Mouse (Mus musculus): ENCODE results near the gene Brwd1. TPM values are rescaled to one million over a fixed set of nuclear protein-coding genes. Genes with fewer than 3 reads are reported as not detected.
"Not testable (repeated sequence)": the region's sequence is repeated elsewhere in the genome, so short reads cannot be mapped to it uniquely, and the experiment has no call there.

Brwd1 gene
- polyA plus RNA-seq, 1 experiment: 14.0 TPM

DNA sequence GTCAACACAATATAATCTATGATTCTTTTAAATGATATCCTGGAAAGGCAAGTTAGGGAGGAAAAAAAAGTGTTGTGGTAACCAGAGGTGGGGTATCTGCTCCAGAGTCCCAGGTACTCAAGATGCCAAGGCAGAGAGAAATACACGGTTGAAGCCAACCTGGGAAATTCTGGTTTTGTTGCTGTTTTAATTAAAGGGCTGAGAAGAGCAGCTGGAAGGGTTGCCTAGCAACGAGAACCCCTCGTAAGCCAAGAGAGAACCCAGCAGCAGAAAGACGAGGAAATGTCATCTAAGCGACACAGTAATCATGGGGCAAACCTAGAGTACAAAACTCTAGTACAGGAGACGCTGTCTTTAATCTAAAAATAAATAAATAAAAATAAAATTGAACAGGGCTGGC lies 42.8 kb downstream of the Brwd1 start:
- no peaks in the 10 kb centered on the region for H3K27me3 ChIP-seq (ENCODE audit: control insufficient read depth, insufficient read depth, low read length)
- H3K4me3 ChIP-seq (ENCODE audit: low read depth, low read length): no peak overlapping the region
- peaks cover 3% of the 10 kb centered on the region; the same call in 1 of the 2 replicates for H3K4me1 ChIP-seq (ENCODE audit: control insufficient read depth, insufficient read depth, insufficient read length, low read length)
- TF ChIP-seq POLR2A (IDR thresholded peaks at IDR 0.05; ENCODE audit: low read depth, low read length): no peak
- no peak for TF ChIP-seq CTCF (IDR thresholded peaks at IDR 0.05; ENCODE audit: extremely low read depth, insufficient read length, insufficient replicate concordance, low read depth, low read length)
- WGBS: 80% methylated on average over 6 of the region's 6 CpGs
- peaks cover 82% of the 10 kb centered on the region for H3K36me3 ChIP-seq (ENCODE audit: control insufficient read depth, insufficient read depth, low read length)
- no peak overlapping the region for H3K27ac ChIP-seq (ENCODE audit: insufficient read depth, low read depth, low read length)

DNA sequence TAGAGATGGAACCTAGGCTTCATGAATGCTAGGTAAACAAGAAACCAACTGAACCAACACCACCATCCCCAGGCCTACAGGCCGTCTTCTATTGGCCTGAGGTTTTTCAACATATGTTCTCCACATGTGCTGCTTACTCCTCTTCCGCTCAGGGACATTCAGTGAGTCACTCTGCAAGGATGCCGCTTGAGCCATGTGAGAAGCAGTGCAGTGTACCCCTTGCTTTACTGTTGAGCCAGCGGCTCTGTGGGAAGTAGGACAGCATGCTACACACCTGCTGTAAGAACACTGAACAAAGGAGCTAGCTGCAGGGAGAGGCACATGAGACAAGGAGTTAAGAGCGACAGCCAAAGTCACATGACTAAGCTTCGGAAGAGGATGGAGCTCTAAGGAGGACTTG lies 47.9 kb downstream of the Brwd1 start:
- no peak overlapping the region for H3K27ac ChIP-seq (ENCODE audit: insufficient read depth, low read depth, low read length)
- no peaks in the 10 kb centered on the region for H3K4me1 ChIP-seq (ENCODE audit: control insufficient read depth, insufficient read depth, insufficient read length, low read length)
- peaks cover 83% of the 10 kb centered on the region for H3K36me3 ChIP-seq (ENCODE audit: control insufficient read depth, insufficient read depth, low read length)
- H3K27me3 ChIP-seq (ENCODE audit: control insufficient read depth, insufficient read depth, low read length): no peaks in the 10 kb centered on the region
- 92% methylated on average over 6 of the region's 6 CpGs for WGBS
- TF ChIP-seq POLR2A (IDR thresholded peaks at IDR 0.05; ENCODE audit: low read depth, low read length): no peak
- no peak for TF ChIP-seq CTCF (IDR thresholded peaks at IDR 0.05; ENCODE audit: extremely low read depth, insufficient read length, insufficient replicate concordance, low read depth, low read length)
- no peak overlapping the region for H3K4me3 ChIP-seq (ENCODE audit: low read depth, low read length)

DNA sequence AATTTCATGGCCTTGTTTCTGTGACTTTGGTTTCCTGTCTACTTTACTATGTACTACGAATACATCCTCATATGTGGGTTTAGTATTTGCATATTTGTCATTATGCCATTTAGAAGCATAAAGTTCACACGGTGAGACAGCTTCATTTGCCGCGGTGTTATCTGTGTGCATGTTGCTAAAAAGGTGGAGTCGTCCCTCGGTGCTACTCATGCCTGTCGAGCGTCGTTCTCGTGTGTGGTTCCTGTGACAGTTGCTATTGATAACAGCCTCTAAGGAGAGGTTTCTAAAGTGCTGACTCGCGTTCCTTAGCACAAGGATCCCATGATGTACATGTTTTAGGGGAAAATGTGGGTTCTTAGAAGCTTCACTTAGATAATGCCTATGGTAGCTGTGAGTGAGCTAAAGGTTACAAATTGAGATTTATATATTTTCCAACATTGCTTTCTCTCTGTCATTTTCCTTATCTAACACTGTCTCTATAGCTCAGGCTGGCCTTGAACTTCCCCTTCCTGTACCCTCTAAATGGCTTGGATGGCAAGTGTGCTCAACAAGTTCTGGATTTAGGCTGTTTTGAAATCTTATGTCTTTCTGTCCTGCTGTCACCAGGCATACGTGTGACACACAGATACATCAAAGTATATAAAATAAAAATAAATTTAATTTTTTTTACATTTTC lies 49.8 kb downstream of the Brwd1 start:
- Histone ChIP-seq H3K27ac (ENCODE audit: insufficient read depth, low read depth, low read length) (no peak overlapping the region), H3K4me3 (ENCODE audit: low read depth, low read length) (no peak overlapping the region), H3K36me3 (ENCODE audit: control insufficient read depth, insufficient read depth, low read length) (peaks cover 84% of the 10 kb centered on the region), H3K27me3 (ENCODE audit: control insufficient read depth, insufficient read depth, low read length) (no peaks in the 10 kb centered on the region), H3K4me1 (ENCODE audit: control insufficient read depth, insufficient read depth, insufficient read length, low read length) (no peaks in the 10 kb centered on the region)
- WGBS: 82% methylated on average over 13 of the region's 13 CpGs
- TF ChIP-seq CTCF (IDR thresholded peaks at IDR 0.05; ENCODE audit: extremely low read depth, insufficient read length, insufficient replicate concordance, low read depth, low read length): no peak
- no peak for TF ChIP-seq POLR2A (IDR thresholded peaks at IDR 0.05; ENCODE audit: low read depth, low read length)

DNA sequence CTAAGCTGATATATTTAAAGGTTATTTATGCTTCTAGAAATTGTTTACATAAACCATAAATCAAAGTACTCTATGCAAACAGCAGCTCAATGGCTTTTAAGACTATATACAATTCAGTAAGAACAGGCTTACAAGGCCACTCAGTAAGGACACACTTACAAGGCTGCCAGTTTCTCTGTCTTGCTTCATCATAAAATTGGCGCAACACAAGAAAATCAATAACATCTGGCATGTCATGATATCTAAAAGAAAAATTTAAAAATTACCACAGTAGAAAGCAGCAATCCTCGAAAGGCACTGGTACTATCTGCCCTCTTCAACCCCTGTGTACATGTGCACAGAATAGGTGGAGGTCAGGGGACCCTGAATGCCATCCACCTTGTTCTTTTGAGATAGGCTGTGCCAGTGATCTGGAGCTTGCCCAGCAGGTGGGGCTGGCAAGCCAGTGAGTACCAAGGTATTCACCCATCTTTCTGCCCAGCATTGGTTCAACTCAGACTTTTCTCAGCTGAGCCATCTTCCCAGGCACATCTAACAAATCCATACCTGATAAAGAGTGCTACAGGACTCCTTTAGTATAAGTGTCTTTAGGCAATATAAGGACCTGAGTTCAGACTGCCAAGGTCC lies 51.7 kb downstream of the Brwd1 start:
- WGBS: 81% methylated on average over 2 of the region's 2 CpGs
- no peaks in the 10 kb centered on the region for H3K27me3 ChIP-seq (ENCODE audit: control insufficient read depth, insufficient read depth, low read length)
- no peaks in the 10 kb centered on the region for H3K4me1 ChIP-seq (ENCODE audit: control insufficient read depth, insufficient read depth, insufficient read length, low read length)
- no peak overlapping the region for H3K27ac ChIP-seq (ENCODE audit: insufficient read depth, low read depth, low read length)
- TF ChIP-seq POLR2A (IDR thresholded peaks at IDR 0.05; ENCODE audit: low read depth, low read length) (no peak), CTCF (IDR thresholded peaks at IDR 0.05; ENCODE audit: extremely low read depth, insufficient read length, insufficient replicate concordance, low read depth, low read length) (no peak)
- no peak overlapping the region for H3K4me3 ChIP-seq (ENCODE audit: low read depth, low read length)
- H3K36me3 ChIP-seq (ENCODE audit: control insufficient read depth, insufficient read depth, low read length): peaks cover 83% of the 10 kb centered on the region

DNA sequence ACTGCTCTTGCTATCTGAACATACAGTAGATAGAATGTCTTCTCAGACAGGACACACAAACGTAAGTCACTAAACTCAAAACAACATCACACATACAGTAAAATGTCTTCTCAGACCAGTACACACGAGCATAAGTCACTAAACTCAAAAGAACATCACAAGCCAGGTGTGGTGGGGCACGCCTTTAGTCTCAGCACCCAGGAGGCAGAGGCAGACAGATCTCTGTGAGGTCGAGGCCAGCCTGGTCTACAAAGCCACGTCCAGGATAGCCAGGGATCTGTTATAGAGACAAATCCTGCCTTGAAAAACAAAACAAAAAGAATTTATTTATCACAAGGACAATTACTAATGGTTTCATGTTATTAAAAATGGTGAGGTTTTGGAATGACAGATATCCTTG lies 56.1 kb downstream of the Brwd1 start:
- WGBS: 88% methylated on average over 5 of the region's 5 CpGs
- Histone ChIP-seq H3K27me3 (ENCODE audit: control insufficient read depth, insufficient read depth, low read length) (no peaks in the 10 kb centered on the region), H3K4me3 (ENCODE audit: low read depth, low read length) (no peak overlapping the region), H3K4me1 (ENCODE audit: control insufficient read depth, insufficient read depth, insufficient read length, low read length) (no peaks in the 10 kb centered on the region), H3K36me3 (ENCODE audit: control insufficient read depth, insufficient read depth, low read length) (peaks cover 75% of the 10 kb centered on the region), H3K27ac (ENCODE audit: insufficient read depth, low read depth, low read length) (no peak overlapping the region)
- TF ChIP-seq CTCF (IDR thresholded peaks at IDR 0.05; ENCODE audit: extremely low read depth, insufficient read length, insufficient replicate concordance, low read depth, low read length) (no peak), POLR2A (IDR thresholded peaks at IDR 0.05; ENCODE audit: low read depth, low read length) (no peak)

DNA sequence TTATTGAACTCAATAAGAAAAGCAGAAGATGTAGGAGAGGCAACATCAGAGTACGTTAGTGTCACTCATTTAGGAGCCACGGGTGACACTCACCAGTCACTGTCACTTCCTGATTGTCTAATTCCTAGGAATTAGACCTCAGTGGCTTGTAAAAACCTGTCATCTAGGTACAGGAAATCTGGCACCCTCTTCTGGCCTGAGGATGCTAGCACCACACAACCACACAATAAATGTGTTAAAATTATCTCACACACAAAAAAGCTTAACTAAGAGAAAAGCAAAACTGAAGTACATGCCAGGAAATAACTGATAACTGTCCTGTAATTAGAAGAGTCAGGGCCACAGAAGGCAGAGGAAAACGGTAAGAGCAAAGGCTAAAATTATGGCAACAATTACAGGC lies 57.1 kb downstream of the Brwd1 start:
- 55% methylated on average over 3 of the region's 3 CpGs for WGBS
- H3K27ac ChIP-seq (ENCODE audit: insufficient read depth, low read depth, low read length): no peak overlapping the region
- TF ChIP-seq POLR2A (IDR thresholded peaks at IDR 0.05; ENCODE audit: low read depth, low read length) (no peak), CTCF (IDR thresholded peaks at IDR 0.05; ENCODE audit: extremely low read depth, insufficient read length, insufficient replicate concordance, low read depth, low read length) (no peak)
- H3K4me3 ChIP-seq (ENCODE audit: low read depth, low read length): no peak overlapping the region
- H3K27me3 ChIP-seq (ENCODE audit: control insufficient read depth, insufficient read depth, low read length): no peaks in the 10 kb centered on the region
- H3K4me1 ChIP-seq (ENCODE audit: control insufficient read depth, insufficient read depth, insufficient read length, low read length): no peaks in the 10 kb centered on the region
- peaks cover 75% of the 10 kb centered on the region for H3K36me3 ChIP-seq (ENCODE audit: control insufficient read depth, insufficient read depth, low read length)

DNA sequence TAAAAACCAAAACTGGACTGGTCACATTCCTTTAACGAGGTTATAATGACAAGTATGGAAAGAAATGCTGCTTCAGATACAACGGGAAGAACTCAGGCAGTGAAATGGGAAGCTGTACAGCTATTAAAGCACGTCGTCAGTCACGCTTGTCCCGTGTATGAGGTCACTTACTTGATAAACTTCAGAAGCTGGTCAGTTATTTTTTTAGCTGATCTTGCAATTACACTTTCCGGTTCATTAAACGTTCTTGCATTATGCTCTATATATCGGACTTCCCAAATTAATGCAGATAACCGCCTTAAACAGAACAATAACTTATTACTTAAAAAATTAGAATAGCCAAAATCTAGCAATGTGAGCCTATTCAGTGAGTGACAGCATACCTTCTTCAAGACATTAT lies 61.3 kb downstream of the Brwd1 start:
- no peaks in the 10 kb centered on the region for H3K27me3 ChIP-seq (ENCODE audit: control insufficient read depth, insufficient read depth, low read length)
- no peak overlapping the region for H3K27ac ChIP-seq (ENCODE audit: insufficient read depth, low read depth, low read length)
- WGBS: 91% methylated on average over 10 of the region's 10 CpGs
- peaks cover 73% of the 10 kb centered on the region for H3K36me3 ChIP-seq (ENCODE audit: control insufficient read depth, insufficient read depth, low read length)
- H3K4me1 ChIP-seq (ENCODE audit: control insufficient read depth, insufficient read depth, insufficient read length, low read length): no peaks in the 10 kb centered on the region
- H3K4me3 ChIP-seq (ENCODE audit: low read depth, low read length): no peak overlapping the region
- TF ChIP-seq CTCF (IDR thresholded peaks at IDR 0.05; ENCODE audit: extremely low read depth, insufficient read length, insufficient replicate concordance, low read depth, low read length) (no peak), POLR2A (IDR thresholded peaks at IDR 0.05; ENCODE audit: low read depth, low read length) (no peak)

DNA sequence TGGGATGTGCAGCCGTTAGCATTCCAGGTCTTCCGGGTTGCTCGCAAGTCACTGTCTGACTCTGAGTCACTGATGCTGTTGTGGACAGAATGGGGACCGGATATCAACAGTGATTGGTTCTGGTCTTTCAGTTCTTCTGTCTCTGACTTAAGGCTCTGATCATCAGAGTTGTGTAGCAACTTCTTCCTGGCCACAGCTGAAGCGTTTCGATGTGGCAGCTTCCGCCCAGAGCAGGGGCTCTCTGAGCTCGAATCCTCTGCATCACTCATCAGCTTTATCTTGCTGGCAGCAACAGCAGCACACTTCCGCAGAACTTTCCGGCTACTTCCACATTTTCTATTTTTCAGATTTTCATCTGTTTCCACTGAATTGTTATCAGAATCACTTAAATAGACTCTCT lies 73.2 kb downstream of the Brwd1 start:
- not testable (repeated sequence) for H3K27me3 ChIP-seq (ENCODE audit: control insufficient read depth, insufficient read depth, low read length); H3K4me3 ChIP-seq (ENCODE audit: low read depth, low read length); H3K4me1 ChIP-seq (ENCODE audit: control insufficient read depth, insufficient read depth, insufficient read length, low read length); H3K27ac ChIP-seq (ENCODE audit: insufficient read depth, low read depth, low read length)
- WGBS: no CpG with 5 or more reads among the region's 10 CpGs
- H3K36me3 ChIP-seq (ENCODE audit: control insufficient read depth, insufficient read depth, low read length): peaks cover 20% of the 10 kb centered on the region

DNA sequence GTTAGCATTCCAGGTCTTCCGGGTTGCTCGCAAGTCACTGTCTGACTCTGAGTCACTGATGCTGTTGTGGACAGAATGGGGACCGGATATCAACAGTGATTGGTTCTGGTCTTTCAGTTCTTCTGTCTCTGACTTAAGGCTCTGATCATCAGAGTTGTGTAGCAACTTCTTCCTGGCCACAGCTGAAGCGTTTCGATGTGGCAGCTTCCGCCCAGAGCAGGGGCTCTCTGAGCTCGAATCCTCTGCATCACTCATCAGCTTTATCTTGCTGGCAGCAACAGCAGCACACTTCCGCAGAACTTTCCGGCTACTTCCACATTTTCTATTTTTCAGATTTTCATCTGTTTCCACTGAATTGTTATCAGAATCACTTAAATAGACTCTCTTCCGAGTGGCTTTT lies 78.0 kb downstream of the Brwd1 start:
- peaks cover 35% of the 10 kb centered on the region for H3K36me3 ChIP-seq (ENCODE audit: control insufficient read depth, insufficient read depth, low read length)
- not testable (repeated sequence) for H3K4me3 ChIP-seq (ENCODE audit: low read depth, low read length); H3K27ac ChIP-seq (ENCODE audit: insufficient read depth, low read depth, low read length); H3K4me1 ChIP-seq (ENCODE audit: control insufficient read depth, insufficient read depth, insufficient read length, low read length); H3K27me3 ChIP-seq (ENCODE audit: control insufficient read depth, insufficient read depth, low read length)
- no CpG with 5 or more reads among the region's 10 CpGs for WGBS

Measured in small intestine, adult 2 months (tissue).